Mouse (Mus musculus) CD8-positive naive resting alpha-beta T cell, adult 2 months (primary cell): ENCODE results near the gene Lemd1.
"Not testable (repeated sequence)": the region's sequence is repeated elsewhere in the genome, so short reads cannot be mapped to it uniquely, and the experiment has no call there.

Source experiments
- DNase-seq, 2 experiments: peaks; one replicate each; pipeline ENCODE4 v3.0.0; 2022; ENCODE audit warnings: low read depth in 2 of 2, low spot score in 2 of 2

Gene Lemd1

GRCm38 (mm10) chr1:132245010-132245409, 53.8 kb downstream of the Lemd1 start:
- no peak for DNase-seq

GRCm38 (mm10) chr1:132246137-132246536, 54.9 kb downstream of the Lemd1 start:
- no peak for DNase-seq

GRCm38 (mm10) chr1:132246641-132247040, 55.4 kb downstream of the Lemd1 start:
- no peak for DNase-seq

- DNase-seq: no peak
Observed at GRCm38 (mm10) chr1:132254467-132254866, 63.2 kb downstream of the Lemd1 start.

- no peak for DNase-seq
Observed at GRCm38 (mm10) chr1:132260331-132260730, 69.1 kb downstream of the Lemd1 start.

- no peak for DNase-seq
Observed at GRCm38 (mm10) chr1:132261058-132261457, 69.8 kb downstream of the Lemd1 start.

GRCm38 (mm10) chr1:132263618-132264017, 72.4 kb downstream of the Lemd1 start:
- DNase-seq: no peak

GRCm38 (mm10) chr1:132264577-132264976, 73.3 kb downstream of the Lemd1 start:
- DNase-seq: no peak

GRCm38 (mm10) chr1:132265211-132265859, 74.1 kb downstream of the Lemd1 start:
- no peak for DNase-seq

- DNase-seq: no peak
Observed at GRCm38 (mm10) chr1:132265936-132266335, 74.7 kb downstream of the Lemd1 start.

- no peak for DNase-seq
Observed at GRCm38 (mm10) chr1:132266791-132267557, 75.7 kb downstream of the Lemd1 start.

GRCm38 (mm10) chr1:132267959-132268358, 76.7 kb downstream of the Lemd1 start:
- DNase-seq: no peak

- DNase-seq: no peak
Observed at GRCm38 (mm10) chr1:132268418-132269060, 77.3 kb downstream of the Lemd1 start.

- no peak for DNase-seq
Observed at GRCm38 (mm10) chr1:132271237-132271636, 80.0 kb downstream of the Lemd1 start.

GRCm38 (mm10) chr1:132276694-132277093, 85.5 kb downstream of the Lemd1 start:
- DNase-seq: no peak

- no peak for DNase-seq
Observed at GRCm38 (mm10) chr1:132277124-132277523, 85.9 kb downstream of the Lemd1 start.

- not testable (repeated sequence) for DNase-seq
Observed at GRCm38 (mm10) chr1:132280636-132281035, 89.4 kb downstream of the Lemd1 start.

GRCm38 (mm10) chr1:132281523-132282176, 90.4 kb downstream of the Lemd1 start:
- DNase-seq: no peak

GRCm38 (mm10) chr1:132282177-132282536, 90.9 kb downstream of the Lemd1 start:
- no peak for DNase-seq

GRCm38 (mm10) chr1:132283018-132283417, 91.8 kb downstream of the Lemd1 start:
- DNase-seq: no peak

- no peak for DNase-seq
Observed at GRCm38 (mm10) chr1:132286735-132287134, 95.5 kb downstream of the Lemd1 start.

- DNase-seq: no peak
Observed at GRCm38 (mm10) chr1:132287445-132287844, 96.2 kb downstream of the Lemd1 start.
